Mouse (Mus musculus): ENCODE measurements at regions not wholly inside any gene's neighbourhood (a gene's known extent, or its start where the extent isn't known, plus 50 kb on each side); places are given as distances from the start of the nearest gene placed in this dataset.

- H3K4me3 ChIP-seq (ENCODE audit: control insufficient read depth, low read depth, low read length) = peak overlapping the region; percentile 79
- H3K36me3 ChIP-seq (ENCODE audit: control insufficient read depth, insufficient read depth, low read length) = no peaks in the 10 kb centered on the region
- peaks cover 17% of the 10 kb centered on the region for H3K4me1 ChIP-seq (ENCODE audit: control insufficient read depth, insufficient read depth, low read length)
- TF ChIP-seq CTCF (IDR thresholded peaks at IDR 0.05; ENCODE audit: control insufficient read depth, insufficient read depth, insufficient replicate concordance, low read depth, low read length) (peak; percentile 62; the same call in 1 of the 2 replicates), POLR2A (IDR thresholded peaks at IDR 0.05; ENCODE audit: control insufficient read depth, low read depth, low read length) (no peak; the same call in 1 of the 2 replicates)
- H3K27ac ChIP-seq (ENCODE audit: control insufficient read depth, insufficient read depth, low read depth, low read length) = no peak overlapping the region
- H3K27me3 ChIP-seq (ENCODE audit: control insufficient read depth, insufficient read depth, low read length) = no peaks in the 10 kb centered on the region
These were observed 57.2 kb upstream of the Igfbp7 start for GRCm38 (mm10) chr5:77464851-77465548.

GRCm38 (mm10) chr5:77459896-77460717 is 52.3 kb upstream of the Igfbp7 start:
- peak overlapping the region; percentile 69 for H3K4me3 ChIP-seq (ENCODE audit: control insufficient read depth, low read depth, low read length)
- peak overlapping the region; percentile 19; the same call in 1 of the 2 replicates for H3K27ac ChIP-seq (ENCODE audit: control insufficient read depth, insufficient read depth, low read depth, low read length)

More at GRCm38 (mm10) chr5:77459896-77460717, 52.3 kb upstream of the Igfbp7 start:
- H3K27me3 ChIP-seq (ENCODE audit: control insufficient read depth, insufficient read depth, low read length) = peaks cover 2% of the 10 kb centered on the region; the same call in 1 of the 2 replicates
- H3K36me3 ChIP-seq (ENCODE audit: control insufficient read depth, insufficient read depth, low read length) = no peaks in the 10 kb centered on the region
- H3K4me1 ChIP-seq (ENCODE audit: control insufficient read depth, insufficient read depth, low read length) = peaks cover 11% of the 10 kb centered on the region
- TF ChIP-seq CTCF (IDR thresholded peaks at IDR 0.05; ENCODE audit: control insufficient read depth, insufficient read depth, insufficient replicate concordance, low read depth, low read length) (peak; percentile 99), POLR2A (IDR thresholded peaks at IDR 0.05; ENCODE audit: control insufficient read depth, low read depth, low read length) (no peak)
